Mouse (Mus musculus) hindbrain, embryonic 14.5 days (tissue): Measurements from ENCODE around the gene Hyou1. TPM values are rescaled to one million over a fixed set of nuclear protein-coding genes. Genes with fewer than 3 reads are reported as not detected.

Source experiments
- ATAC-seq: fragments of 200-750 bp; cut with Nextera tagmentation; 2 replicates; pipeline ENCODE4 v1.8.0; 2017; ENCODE audit warnings: moderate number of reproducible peaks, mild to moderate bottlenecking, moderate TSS enrichment, moderate library complexity; ENCODE audit not compliant: low FRiP score
- DNase-seq: peaks from one replicate; pipeline ENCODE4 v3.0.0-alpha.2; 2015; ENCODE audit warnings: low spot score
- H3K27ac ChIP-seq: fragments of 300-500 bp; sonication (generic); 2 replicates; pipeline ENCODE4 v1.5.1; 2014; ENCODE audit warnings: mild to moderate bottlenecking, moderate library complexity
- H3K27me3 ChIP-seq: fragments of 300-500 bp; sonication (generic); 2 replicates; pipeline ENCODE4 v1.6.1; 2014; ENCODE audit warnings: mild to moderate bottlenecking, low read length, mixed read lengths; ENCODE audit not compliant: control insufficient read depth, insufficient read depth
- H3K36me3 ChIP-seq: fragments of 300-500 bp; sonication (generic); replicated peaks from 2 replicates; pipeline ENCODE4 v1.6.1; 2014; ENCODE audit not compliant: control insufficient read depth, insufficient read depth
- H3K4me1 ChIP-seq: fragments of 300-500 bp; sonication (generic); replicated peaks from 2 replicates; pipeline ENCODE4 v1.6.1; 2014; ENCODE audit warnings: antibody characterized with exemption, low read length, mixed read lengths; ENCODE audit not compliant: control insufficient read depth, insufficient read depth
- H3K4me2 ChIP-seq: fragments of 300-500 bp; sonication (generic); replicated peaks from 2 replicates; pipeline ENCODE4 v1.6.1; 2014; ENCODE audit warnings: mild to moderate bottlenecking, moderate library complexity
- H3K4me3 ChIP-seq: fragments of 300-500 bp; sonication (generic); replicated peaks from 2 replicates; pipeline ENCODE4 v1.5.1; 2014; ENCODE audit warnings: mild to moderate bottlenecking, low read length
- H3K9ac ChIP-seq: fragments of 300-500 bp; sonication (generic); 2 replicates; pipeline ENCODE4 v1.6.1; 2014
- H3K9me3 ChIP-seq: fragments of 300-500 bp; sonication (generic); 2 replicates; pipeline ENCODE4 v1.6.1; 2016; ENCODE audit warnings: low read length; ENCODE audit not compliant: control insufficient read depth
- WGBS: fragments of 180-500 bp; shearing (Covaris S2); extraction: QIAGEN DNeasy Blood & Tissue Kit; methylation state at CpG from one replicate; pipeline ENCODE4 v1.1.7; 2014; 5-methylcytosine and 5-hydroxymethylcytosine counted together
- polyA plus RNA-seq: library from polyadenylated mRNA; unstranded; fragments of >200 nt; fragmentation: Nextera tagmentation; extraction: Ambion mirVana; gene quantifications from 2 replicates; pipeline ENCODE4 v1.2.1, GENCODE M21; 2014

Gene Hyou1
- polyA plus RNA-seq, 1 experiment from 2014 or later: 25.0 TPM

- Histone ChIP-seq H3K4me3 (peak within 1 kb of the TSS; percentile 78), H3K27me3 (no peaks in the 10 kb centered on the region), H3K27ac (peak within 1 kb of the TSS; percentile 91), H3K4me1 (peaks cover 19% of the 10 kb centered on the region), H3K4me2 (peak within 1 kb of the TSS; percentile 91), H3K36me3 (peaks cover 41% of the 10 kb centered on the region), H3K9me3 (no peaks in the 10 kb centered on the region), H3K9ac (peak within 1 kb of the TSS; percentile 84)
- 0% methylated on average over 43 of the region's 43 CpGs for WGBS
- ATAC-seq (peak; percentile 98), DNase-seq (peak; percentile 87)
Measured at GRCm38 (mm10) chr9:44396684-44397411, 17.6 kb downstream of the Hyou1 start, which contains the start of gene Slc37a4. Gene Slc37a4 (plus strand): TSS chr9:44396852.

DNA sequence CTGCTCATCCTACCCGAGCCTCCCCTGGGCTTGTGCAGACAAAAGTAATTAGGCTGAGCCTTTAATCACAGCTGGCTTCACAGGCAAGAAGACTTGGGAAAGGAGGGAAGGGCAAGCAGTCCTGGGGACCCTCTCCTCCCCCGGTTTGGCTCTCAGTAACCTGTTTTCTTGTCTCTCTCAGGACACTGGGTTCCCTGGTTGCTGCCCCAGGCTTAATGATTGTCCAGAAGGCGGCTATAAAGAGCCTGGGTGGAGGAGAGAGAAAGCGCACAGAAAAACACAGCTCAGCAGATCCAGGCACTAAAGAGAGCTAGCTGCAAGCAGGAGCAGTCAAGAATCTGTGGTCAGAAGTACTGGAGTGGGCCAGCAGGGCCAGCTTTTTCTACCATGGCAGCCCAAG is 18.8 kb downstream of the Hyou1 start:
- Histone ChIP-seq H3K27me3 (no peaks in the 10 kb centered on the region), H3K27ac (peak overlapping the region; percentile 91), H3K36me3 (peaks cover 45% of the 10 kb centered on the region), H3K9me3 (no peaks in the 10 kb centered on the region), H3K4me1 (peaks cover 19% of the 10 kb centered on the region), H3K4me3 (peak overlapping the region; percentile 78), H3K4me2 (peak overlapping the region; percentile 91), H3K9ac (peak overlapping the region; percentile 84)
- 18% methylated on average over 4 of the region's 4 CpGs for WGBS
- ATAC-seq (no peak), DNase-seq (no peak)

- peak overlapping the region; percentile 91 for H3K27ac ChIP-seq
- H3K4me3 ChIP-seq: peak overlapping the region; percentile 78
- H3K9me3 ChIP-seq: no peaks in the 10 kb centered on the region
- ATAC-seq (no peak), DNase-seq (no peak)
- peaks cover 49% of the 10 kb centered on the region for H3K36me3 ChIP-seq
- peaks cover 19% of the 10 kb centered on the region for H3K4me1 ChIP-seq
- no peaks in the 10 kb centered on the region for H3K27me3 ChIP-seq
- peak overlapping the region; percentile 91 for H3K4me2 ChIP-seq
- peak overlapping the region; percentile 84 for H3K9ac ChIP-seq
- 77% methylated on average over 9 of the region's 9 CpGs for WGBS
Measured at GRCm38 (mm10) chr9:44398551-44398950, 19.3 kb downstream of the Hyou1 start.

GRCm38 (mm10) chr9:44399114-44399794 is 20.0 kb downstream of the Hyou1 start:
- Histone ChIP-seq H3K4me3 (peak overlapping the region; percentile 78), H3K9me3 (no peaks in the 10 kb centered on the region), H3K36me3 (peaks cover 56% of the 10 kb centered on the region), H3K27me3 (no peaks in the 10 kb centered on the region), H3K9ac (peak overlapping the region; percentile 84), H3K4me1 (peaks cover 19% of the 10 kb centered on the region), H3K27ac (no peak overlapping the region), H3K4me2 (peak overlapping the region; percentile 91)
- 83% methylated on average over 13 of the region's 13 CpGs for WGBS
- DNase-seq (no peak), ATAC-seq (no peak)

DNA sequence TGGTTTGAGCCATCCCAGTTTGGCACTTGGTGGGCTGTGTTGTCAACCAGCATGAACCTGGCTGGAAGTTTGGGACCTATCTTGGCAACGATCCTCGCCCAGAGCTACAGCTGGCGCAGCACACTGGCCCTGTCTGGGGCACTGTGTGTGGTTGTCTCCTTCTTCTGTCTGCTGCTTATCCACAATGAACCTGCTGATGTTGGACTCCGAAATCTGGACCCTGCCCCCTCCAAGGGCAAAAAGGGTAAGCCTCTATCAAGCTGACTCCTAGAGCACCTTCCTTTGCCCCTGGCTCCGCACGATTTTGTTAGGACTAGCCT is 20.5 kb downstream of the Hyou1 start:
- ATAC-seq (no peak), DNase-seq (no peak)
- H3K9ac ChIP-seq: no peak overlapping the region
- no peak overlapping the region for H3K4me3 ChIP-seq
- H3K36me3 ChIP-seq: peaks cover 61% of the 10 kb centered on the region
- H3K4me2 ChIP-seq: peak overlapping the region; percentile 91
- WGBS: 94% methylated on average over 6 of the region's 6 CpGs
- H3K4me1 ChIP-seq: peaks cover 19% of the 10 kb centered on the region
- H3K27ac ChIP-seq: no peak overlapping the region
- no peaks in the 10 kb centered on the region for H3K9me3 ChIP-seq
- no peaks in the 10 kb centered on the region for H3K27me3 ChIP-seq

GRCm38 (mm10) chr9:44401081-44401480 is 21.8 kb downstream of the Hyou1 start:
- Histone ChIP-seq H3K36me3 (peaks cover 70% of the 10 kb centered on the region), H3K27me3 (no peaks in the 10 kb centered on the region), H3K27ac (no peak overlapping the region), H3K4me3 (no peak overlapping the region), H3K4me2 (no peak overlapping the region), H3K4me1 (peaks cover 27% of the 10 kb centered on the region), H3K9me3 (no peaks in the 10 kb centered on the region), H3K9ac (no peak overlapping the region)
- ATAC-seq (no peak), DNase-seq (no peak)
- WGBS: 76% methylated on average over 4 of the region's 4 CpGs

- H3K9me3 ChIP-seq: no peaks in the 10 kb centered on the region
- 0 out of 2 replicates have a peak overlapping the region, but pooled peaks have one; percentile 24 for H3K9ac ChIP-seq
- DNase-seq (no peak), ATAC-seq (no peak)
- WGBS: 88% methylated on average over 3 of the region's 3 CpGs
- H3K4me3 ChIP-seq: no peak overlapping the region
- peaks cover 18% of the 10 kb centered on the region for H3K4me1 ChIP-seq
- no peak overlapping the region for H3K27ac ChIP-seq
- H3K27me3 ChIP-seq: no peaks in the 10 kb centered on the region
- peaks cover 71% of the 10 kb centered on the region for H3K36me3 ChIP-seq
- no peak overlapping the region for H3K4me2 ChIP-seq
Measured at GRCm38 (mm10) chr9:44405011-44405410, 25.7 kb downstream of the Hyou1 start.

DNA sequence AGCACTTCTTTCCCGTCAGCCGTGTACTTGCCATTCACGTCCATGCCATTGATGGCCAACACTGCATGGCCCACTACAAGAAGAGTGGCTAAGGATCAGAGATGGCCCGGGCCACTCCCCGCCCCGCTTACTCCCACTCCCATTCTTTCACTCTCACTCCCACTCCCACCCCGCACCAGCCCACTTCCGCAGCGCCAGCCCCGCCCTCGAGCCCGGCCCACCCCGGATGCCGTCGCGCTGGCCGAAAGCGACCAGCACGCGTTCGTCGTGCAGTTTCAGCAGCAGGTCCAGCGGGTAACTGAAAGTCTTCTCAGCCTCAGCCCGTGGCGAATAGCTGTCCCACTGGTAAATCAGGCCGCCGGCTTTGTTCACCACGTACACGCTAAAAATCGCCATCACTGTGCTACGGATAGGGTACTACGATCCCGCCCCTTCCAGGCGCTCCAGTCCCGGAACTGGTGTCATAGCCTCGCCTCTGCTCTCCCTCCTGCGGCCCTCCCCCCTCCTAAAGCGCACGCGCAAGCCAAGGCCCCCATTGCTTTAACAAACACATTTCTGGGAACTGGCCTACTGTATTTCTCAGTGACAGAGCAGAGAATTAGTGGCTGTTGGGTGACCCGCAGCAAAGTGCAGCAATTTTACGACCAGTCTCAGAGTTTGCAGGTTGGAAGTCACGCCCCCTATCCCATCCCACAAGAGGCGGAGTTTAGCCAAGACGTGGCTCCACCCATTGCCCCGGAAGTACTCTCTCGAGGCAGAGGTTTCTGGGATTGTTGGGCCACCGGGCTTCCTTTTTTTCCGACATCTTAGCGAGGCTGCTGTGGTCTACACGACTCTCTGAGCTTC is 27.8 kb downstream of the Hyou1 start, which contains the start of the genes Rps25 and Trappc4:
Gene Rps25 (plus strand): TSS at position 234 of the 846 bp plus-strand sequence.
Gene Trappc4 (minus strand): TSS at position 695 of the 846 bp plus-strand sequence.
- Histone ChIP-seq H3K9me3 (no peaks in the 10 kb centered on the region), H3K9ac (peak within 1 kb of the TSS; percentile 85), H3K36me3 (peaks cover 71% of the 10 kb centered on the region), H3K27ac (peak within 1 kb of the TSS; percentile 97), H3K4me2 (peak within 1 kb of the TSS; percentile 79), H3K27me3 (no peaks in the 10 kb centered on the region), H3K4me1 (peaks cover 18% of the 10 kb centered on the region), H3K4me3 (peak within 1 kb of the TSS; percentile 73)
- DNase-seq (peak; percentile 95), ATAC-seq (peak; percentile 96)
- WGBS: 0% methylated on average over 51 of the region's 51 CpGs

DNA sequence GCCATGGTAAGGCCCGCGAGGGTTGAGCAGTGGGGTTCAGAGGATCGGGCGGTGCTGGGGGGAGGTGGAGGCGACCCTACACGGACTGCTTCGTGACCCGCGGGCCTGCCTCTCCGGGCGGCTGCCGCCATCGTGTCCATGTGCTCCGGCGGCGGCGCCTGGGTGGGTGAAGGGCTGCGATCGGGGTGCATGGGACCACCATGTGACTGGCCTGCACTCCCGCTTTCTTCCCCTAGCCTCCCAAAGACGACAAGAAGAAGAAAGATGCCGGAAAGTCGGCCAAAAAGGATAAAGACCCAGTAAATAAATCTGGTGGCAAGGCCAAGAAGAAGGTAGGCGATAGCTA is 28.4 kb downstream of the Hyou1 start:
- WGBS: under 1% methylated on average over 24 of the region's 24 CpGs
- Histone ChIP-seq H3K9me3 (no peaks in the 10 kb centered on the region), H3K36me3 (peaks cover 71% of the 10 kb centered on the region), H3K9ac (peak overlapping the region; percentile 85), H3K4me1 (peaks cover 18% of the 10 kb centered on the region), H3K27ac (peak overlapping the region; percentile 97), H3K4me3 (peak overlapping the region; percentile 73), H3K27me3 (no peaks in the 10 kb centered on the region), H3K4me2 (peak overlapping the region; percentile 79)
- DNase-seq (no peak), ATAC-seq (no peak)
